In the genomic region with DNA sequence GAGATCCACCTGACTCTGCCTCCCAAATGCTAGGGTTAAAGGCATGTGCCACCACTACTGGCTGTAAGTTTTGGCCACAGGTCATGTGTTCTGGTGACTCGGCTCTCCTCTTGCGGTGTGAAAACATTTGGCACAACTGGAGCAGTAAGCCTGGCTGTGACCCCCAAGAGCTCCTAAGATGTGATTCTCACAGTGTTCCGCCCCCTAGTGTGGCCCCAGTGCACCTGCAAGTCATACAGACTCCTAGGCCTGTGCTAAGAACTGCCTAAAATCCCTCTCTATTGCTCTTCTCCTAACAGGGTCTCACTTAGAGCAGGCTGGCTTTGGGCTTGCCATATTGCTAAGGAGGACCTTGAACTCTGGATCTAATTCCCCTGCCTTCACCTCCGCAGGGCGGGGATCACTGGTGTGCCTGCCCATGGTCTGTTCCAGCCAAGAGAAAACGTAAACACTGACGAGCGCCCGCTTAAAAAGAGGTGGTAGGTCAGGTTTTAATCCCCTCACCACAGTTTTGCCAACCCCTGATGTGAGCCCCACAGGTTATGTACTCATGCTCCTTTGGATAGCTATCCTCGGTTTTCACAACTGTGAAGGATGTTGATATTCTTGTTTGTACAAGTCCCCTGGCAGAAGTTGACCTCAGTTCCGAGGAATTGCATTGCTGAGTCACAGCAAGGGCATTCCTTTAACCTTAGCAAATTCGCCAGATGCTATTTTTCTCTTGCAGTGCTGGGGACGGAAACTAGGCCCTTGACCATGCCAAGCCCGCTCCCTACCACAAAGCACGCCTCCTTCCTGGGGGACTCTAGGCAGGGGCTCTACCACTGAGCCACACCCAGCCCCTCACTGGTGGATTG, we compare ENCODE assay signal across 10 mouse cellular contexts. TPM values are rescaled to one million over a fixed set of nuclear protein-coding genes. Genes with fewer than 3 reads are reported as not detected.
DNase-seq lines count a peak whose midpoint lies in the region; ATAC-seq and TF ChIP-seq lines count a peak whose summit lies in the region.
"Had no signal": no experiment of that assay in that cellular context is flagged by ENCODE, and none has a peak within 500 bp of the region (broad histone marks: within the 10 kb centered on the region; RNA-seq: fewer than 3 reads in every experiment).

No protein-coding gene starts in this region.

- no peak for TF ChIP-seq POLR2A in myocyte (IDR thresholded peaks at IDR 0.05; ENCODE audit: insufficient read length, low read depth)

- no peak overlapping the region for H3ac ChIP-seq in myocyte (ENCODE audit: control insufficient read depth, insufficient read length)

- H3K4me3 ChIP-seq in liver, embryonic 14.5 days (ENCODE audit: insufficient read depth in 1 of 2, low read depth in 2 of 2, low read length in 2 of 2) = no peak overlapping the region
- no peak overlapping the region for H3K4me3 ChIP-seq in myocyte
- H3K4me3 ChIP-seq in limb, embryonic 10.5 days = no peak overlapping the region
- H3K4me3 ChIP-seq: embryonic facial prominence, embryonic 13.5 days; neural tube, embryonic 12.5 days had no signal

- peak; percentile 28 for DNase-seq in cerebellum, adult 9-11 months
- DNase-seq in cerebellum, postnatal 14 days = no peak
- DNase-seq in liver, embryonic 14.5 days (ENCODE audit: low read depth in 3 of 3, low spot score in 3 of 3) = no peak
- no peak for DNase-seq in liver
- DNase-seq in R1 (ENCODE audit: low read depth, low spot score) = peak; percentile 77
- DNase-seq in limb, embryonic 10.5 days (ENCODE audit: low spot score) = no peak
- DNase-seq in MN1 (ENCODE audit: low spot score) = no peak

- no peaks in the 10 kb centered on the region for H3K27me3 ChIP-seq in liver, embryonic 14.5 days (ENCODE audit: control insufficient read depth, insufficient read depth, low read length)
- no peaks in the 10 kb centered on the region for H3K27me3 ChIP-seq in myocyte (ENCODE audit: control insufficient read depth, insufficient read depth, insufficient read length)
- H3K27me3 ChIP-seq in limb, embryonic 10.5 days (ENCODE audit: low read depth, poor library complexity, severe bottlenecking) = peaks cover 16% of the 10 kb centered on the region

- peaks cover 0 to 4% of the 10 kb centered on the region in 2 experiments; a peak in 1 of 4 replicates for H3K4me1 ChIP-seq in liver, embryonic 14.5 days (replicated peaks; ENCODE audit: control insufficient read depth in 2 of 2, insufficient read depth in 2 of 2, low read length in 1 of 2)
- peaks cover 9% of the 10 kb centered on the region for H3K4me1 ChIP-seq in limb, embryonic 10.5 days

- ATAC-seq in liver, embryonic 14.5 days (ENCODE audit: insufficient read depth) = no peak

- no peaks in the 10 kb centered on the region for H3K79me2 ChIP-seq in myocyte (ENCODE audit: control insufficient read depth, insufficient read depth)

- no peaks in the 10 kb centered on the region for H3K9me3 ChIP-seq in liver, embryonic 14.5 days (ENCODE audit: control insufficient read depth, low read length)
- no peaks in the 10 kb centered on the region for H3K9me3 ChIP-seq in limb, embryonic 10.5 days (replicated peaks)
- H3K9me3 ChIP-seq: embryonic facial prominence, embryonic 13.5 days; neural tube, embryonic 12.5 days had no signal

- no peak overlapping the region for H3K4me2 ChIP-seq in liver, embryonic 14.5 days (ENCODE audit: low read depth)
- peak overlapping the region; percentile 44 for H3K4me2 ChIP-seq in myocyte (ENCODE audit: low read depth)
- H3K4me2 ChIP-seq: embryonic facial prominence, embryonic 13.5 days; neural tube, embryonic 12.5 days had no signal

- H3K9ac ChIP-seq in liver, embryonic 14.5 days (replicated peaks) = no peak overlapping the region
- H3K9ac ChIP-seq: embryonic facial prominence, embryonic 13.5 days; neural tube, embryonic 12.5 days had no signal

- no peaks in the 10 kb centered on the region for H3K36me3 ChIP-seq in liver, embryonic 14.5 days (replicated peaks; ENCODE audit: control insufficient read depth, insufficient read depth, low read depth)
- H3K36me3 ChIP-seq in myocyte (ENCODE audit: control insufficient read depth, insufficient read depth) = no peaks in the 10 kb centered on the region
- H3K36me3 ChIP-seq in limb, embryonic 10.5 days = 0 out of 2 replicates have a peak, but pooled peaks cover 3% of the 10 kb centered on the region
- H3K36me3 ChIP-seq: neural tube, embryonic 12.5 days had no signal

- peak; percentile 58 for TF ChIP-seq CTCF in liver, embryonic 14.5 days (IDR thresholded peaks at IDR 0.05; ENCODE audit: low read depth)

- no peak overlapping the region for H3K27ac ChIP-seq in liver, embryonic 14.5 days
- H3K27ac ChIP-seq in limb, embryonic 10.5 days = no peak overlapping the region
- H3K27ac ChIP-seq: embryonic facial prominence, embryonic 13.5 days; neural tube, embryonic 12.5 days had no signal

- no peak for TF ChIP-seq EP300 in liver, embryonic 14.5 days (IDR thresholded peaks at IDR 0.05; ENCODE audit: low read depth)

- 72% methylated on average over 15 of the region's 15 CpGs for WGBS in liver, embryonic 14.5 days (ENCODE audit: insufficient replicate concordance)
- 74% methylated on average over 15 of the region's 15 CpGs for WGBS in limb, embryonic 10.5 days

TF ChIP-seq in myocyte, 11 proteins besides CTCF, POLR2A, EP300 and RAD21:
- TF ChIP-seq USF1 (IDR thresholded peaks at IDR 0.05; ENCODE audit: low read depth) (no peak), MAX (IDR thresholded peaks at IDR 0.05; ENCODE audit: low read depth) (no peak), CEBPB (IDR thresholded peaks at IDR 0.05; ENCODE audit: insufficient read depth, poor library complexity, severe bottlenecking) (0 out of 2 replicates have a peak, but pooled peaks have one; percentile 17), MYOG (IDR thresholded peaks at IDR 0.05; ENCODE audit: control insufficient read depth in 1 of 3, insufficient read depth in 1 of 3, insufficient read length in 2 of 3, low read depth in 2 of 3) (no peak), SRF (IDR thresholded peaks at IDR 0.05; ENCODE audit: control insufficient read depth, insufficient read length, low read depth) (no peak)

RNA-seq across cellular contexts. Expression of a gene that starts 11.1 kb away (rescaled TPM):
- polyA plus RNA-seq in liver, embryonic 14.5 days (2012; rRNA removed) = 0.38 and 0.59 TPM in 2 replicates
- polyA plus RNA-seq in liver, embryonic 14.5 days (2014; fragmentation: Nextera tagmentation; extraction: Ambion mirVana) = 0.06 and 0.15 TPM in 2 replicates
- polyA plus RNA-seq in myocyte (2012; fragmentation: generic; extraction: Trizol) = 11.5 TPM
- 0.09 and 0.14 TPM in 2 replicates for polyA plus RNA-seq in limb, embryonic 10.5 days (2016; fragmentation: Nextera tagmentation; extraction: Ambion mirVana)
- polyA plus RNA-seq: neural tube, embryonic 12.5 days had no signal

RNA-seq across cellular contexts. Expression of a gene that starts 12.0 kb away (rescaled TPM):
- 0.09 and 0.11 TPM in 2 replicates for polyA plus RNA-seq in liver, embryonic 14.5 days (2012; rRNA removed)
- polyA plus RNA-seq in liver, embryonic 14.5 days (2014; fragmentation: Nextera tagmentation; extraction: Ambion mirVana) = 0.04 TPM in 1 of 2 replicates, not detected in the other
- 0.12 TPM for polyA plus RNA-seq in myocyte (2012; fragmentation: generic; extraction: Trizol)
- polyA plus RNA-seq in limb, embryonic 10.5 days (2016; fragmentation: Nextera tagmentation; extraction: Ambion mirVana) = 1.6 and 2.6 TPM in 2 replicates

RNA-seq across cellular contexts. Expression of a gene that starts 12.1 kb away (rescaled TPM):
- 14.8 and 16.5 TPM in 2 replicates for polyA plus RNA-seq in liver, embryonic 14.5 days (2012; rRNA removed)
- polyA plus RNA-seq in liver, embryonic 14.5 days (2014; fragmentation: Nextera tagmentation; extraction: Ambion mirVana) = 24.8 and 27.3 TPM in 2 replicates
- polyA plus RNA-seq in myocyte (2012; fragmentation: generic; extraction: Trizol) = 34.7 TPM
- 27.1 and 31.9 TPM in 2 replicates for polyA plus RNA-seq in limb, embryonic 10.5 days (2016; fragmentation: Nextera tagmentation; extraction: Ambion mirVana)

RNA-seq across cellular contexts. Expression of a gene that starts 36.9 kb away (rescaled TPM):
- 0.03 TPM in 1 of 2 replicates, not detected in the other for polyA plus RNA-seq in liver, embryonic 14.5 days (2012; rRNA removed)
- not detected in 2 replicates for polyA plus RNA-seq in liver, embryonic 14.5 days (2014; fragmentation: Nextera tagmentation; extraction: Ambion mirVana)
- not detected for polyA plus RNA-seq in myocyte (2012; fragmentation: generic; extraction: Trizol)
- polyA plus RNA-seq in limb, embryonic 10.5 days (2016; fragmentation: Nextera tagmentation; extraction: Ambion mirVana) = 1.5 and 2.2 TPM in 2 replicates

RNA-seq across cellular contexts. Expression of a gene that starts 53.4 kb away (rescaled TPM):
- 27.8 and 28.8 TPM in 2 replicates for polyA plus RNA-seq in liver, embryonic 14.5 days (2012; rRNA removed)
- 27.3 and 40.9 TPM in 2 replicates for polyA plus RNA-seq in liver, embryonic 14.5 days (2014; fragmentation: Nextera tagmentation; extraction: Ambion mirVana)
- 32.7 TPM for polyA plus RNA-seq in myocyte (2012; fragmentation: generic; extraction: Trizol)
- polyA plus RNA-seq in limb, embryonic 10.5 days (2016; fragmentation: Nextera tagmentation; extraction: Ambion mirVana) = 163 and 182 TPM in 2 replicates

Comparison
In these comparisons a context has a peak if more than half of its experiments do, and no peak if none do; other contexts are left out.
1. DNase-seq: peak in cerebellum, adult 9-11 months (single experiment) and R1 (single experiment); none in cerebellum, postnatal 14 days (0 of 2), liver, embryonic 14.5 days (0 of 3), liver (single experiment), limb, embryonic 10.5 days (single experiment) and MN1 (single experiment).